Mouse (Mus musculus): ENCODE measurements around the gene Prim2. TPM values are rescaled to one million over a fixed set of nuclear protein-coding genes. Genes with fewer than 3 reads are reported as not detected.

Gene Prim2
- polyA plus RNA-seq, 1 experiment = 22.5 TPM

GRCm38 (mm10) chr1:33537948-33538347 lies 131.6 kb downstream of the Prim2 start:
- H3K4me3 ChIP-seq (ENCODE audit: insufficient read depth, poor library complexity, severe bottlenecking) = no peak overlapping the region
- H3K27me3 ChIP-seq (ENCODE audit: control insufficient read depth, insufficient read depth, insufficient read length) = no peaks in the 10 kb centered on the region
- no peaks in the 10 kb centered on the region for H3K79me3 ChIP-seq (ENCODE audit: low read depth)
- no peaks in the 10 kb centered on the region for H3K36me3 ChIP-seq (ENCODE audit: control insufficient read depth, insufficient read depth)
- H3K79me2 ChIP-seq (ENCODE audit: control insufficient read depth, insufficient read depth) = no peaks in the 10 kb centered on the region
- no peak for TF ChIP-seq USF1 (IDR thresholded peaks at IDR 0.05; ENCODE audit: low read depth)
- H3ac ChIP-seq (ENCODE audit: control insufficient read depth, insufficient read length, low read depth) = no peak overlapping the region

GRCm38 (mm10) chr1:33536272-33537004 lies 133.2 kb downstream of the Prim2 start:
- Histone ChIP-seq H3K27me3 (ENCODE audit: control insufficient read depth, insufficient read depth, insufficient read length) (no peaks in the 10 kb centered on the region), H3K79me3 (ENCODE audit: low read depth) (no peaks in the 10 kb centered on the region), H3K79me2 (ENCODE audit: control insufficient read depth, insufficient read depth) (no peaks in the 10 kb centered on the region), H3K4me3 (ENCODE audit: insufficient read depth, poor library complexity, severe bottlenecking) (no peak overlapping the region), H3ac (ENCODE audit: control insufficient read depth, insufficient read length, low read depth) (no peak overlapping the region), H3K36me3 (ENCODE audit: control insufficient read depth, insufficient read depth) (no peaks in the 10 kb centered on the region)
- TF ChIP-seq CTCF (IDR thresholded peaks at IDR 0.05; ENCODE audit: control insufficient read depth, insufficient read depth, insufficient read length) (no peak), CEBPB (IDR thresholded peaks at IDR 0.05; ENCODE audit: low read depth) (no peak), USF1 (IDR thresholded peaks at IDR 0.05; ENCODE audit: low read depth) (no peak), FOSL1 (IDR thresholded peaks at IDR 0.05; ENCODE audit: insufficient read depth, low read length, poor library complexity, severe bottlenecking) (no peak), MYOD1 (IDR thresholded peaks at IDR 0.05; ENCODE audit: control insufficient read depth, insufficient read length, low read depth) (no peak), MYOG (IDR thresholded peaks at IDR 0.05; ENCODE audit: control insufficient read depth, extremely low read depth, insufficient read length) (no peak), MAX (IDR thresholded peaks at IDR 0.05) (no peak)

- Histone ChIP-seq H3K4me3 (ENCODE audit: insufficient read depth, poor library complexity, severe bottlenecking) (no peak overlapping the region), H3ac (ENCODE audit: control insufficient read depth, insufficient read length, low read depth) (no peak overlapping the region), H3K36me3 (ENCODE audit: control insufficient read depth, insufficient read depth) (no peaks in the 10 kb centered on the region), H3K79me2 (ENCODE audit: control insufficient read depth, insufficient read depth) (no peaks in the 10 kb centered on the region), H3K79me3 (ENCODE audit: low read depth) (no peaks in the 10 kb centered on the region), H3K27me3 (ENCODE audit: control insufficient read depth, insufficient read depth, insufficient read length) (no peaks in the 10 kb centered on the region)
- TF ChIP-seq FOSL1 (IDR thresholded peaks at IDR 0.05; ENCODE audit: insufficient read depth, low read length, poor library complexity, severe bottlenecking) = no peak
- no peak for TF ChIP-seq USF1 (IDR thresholded peaks at IDR 0.05; ENCODE audit: low read depth)
- no peak for TF ChIP-seq CEBPB (IDR thresholded peaks at IDR 0.05; ENCODE audit: low read depth)
- TF ChIP-seq MYOG (IDR thresholded peaks at IDR 0.05; ENCODE audit: control insufficient read depth, extremely low read depth, insufficient read length) = no peak
- no peak for TF ChIP-seq MAX (IDR thresholded peaks at IDR 0.05)
- TF ChIP-seq MYOD1 (IDR thresholded peaks at IDR 0.05; ENCODE audit: control insufficient read depth, insufficient read length, low read depth) = no peak
- TF ChIP-seq CTCF (IDR thresholded peaks at IDR 0.05; ENCODE audit: control insufficient read depth, insufficient read depth, insufficient read length) = no peak
Measured at GRCm38 (mm10) chr1:33535140-33535686, 134.4 kb downstream of the Prim2 start.

GRCm38 (mm10) chr1:33531860-33532259 lies 137.7 kb downstream of the Prim2 start:
- TF ChIP-seq CTCF (IDR thresholded peaks at IDR 0.05; ENCODE audit: control insufficient read depth, insufficient read depth, insufficient read length) (no peak), USF1 (IDR thresholded peaks at IDR 0.05; ENCODE audit: low read depth) (no peak), MAX (IDR thresholded peaks at IDR 0.05) (no peak), MYOG (IDR thresholded peaks at IDR 0.05; ENCODE audit: control insufficient read depth, extremely low read depth, insufficient read length) (no peak)
- no peaks in the 10 kb centered on the region for H3K27me3 ChIP-seq (ENCODE audit: control insufficient read depth, insufficient read depth, insufficient read length)
- H3K79me3 ChIP-seq (ENCODE audit: low read depth) = no peaks in the 10 kb centered on the region
- no peaks in the 10 kb centered on the region for H3K36me3 ChIP-seq (ENCODE audit: control insufficient read depth, insufficient read depth)
- H3K4me3 ChIP-seq (ENCODE audit: insufficient read depth, poor library complexity, severe bottlenecking) = no peak overlapping the region
- no peaks in the 10 kb centered on the region for H3K79me2 ChIP-seq (ENCODE audit: control insufficient read depth, insufficient read depth)
- H3ac ChIP-seq (ENCODE audit: control insufficient read depth, insufficient read length, low read depth) = no peak overlapping the region

- TF ChIP-seq CEBPB (IDR thresholded peaks at IDR 0.05; ENCODE audit: low read depth) (no peak), MAX (IDR thresholded peaks at IDR 0.05) (no peak), FOSL1 (IDR thresholded peaks at IDR 0.05; ENCODE audit: insufficient read depth, low read length, poor library complexity, severe bottlenecking) (no peak)
- no peaks in the 10 kb centered on the region for H3K79me2 ChIP-seq (ENCODE audit: control insufficient read depth, insufficient read depth)
- no peaks in the 10 kb centered on the region for H3K79me3 ChIP-seq (ENCODE audit: low read depth)
- H3K36me3 ChIP-seq (ENCODE audit: control insufficient read depth, insufficient read depth) = no peaks in the 10 kb centered on the region
- H3K27me3 ChIP-seq (ENCODE audit: control insufficient read depth, insufficient read depth, insufficient read length) = no peaks in the 10 kb centered on the region
- no peak overlapping the region for H3ac ChIP-seq (ENCODE audit: control insufficient read depth, insufficient read length, low read depth)
- no peak overlapping the region for H3K4me3 ChIP-seq (ENCODE audit: insufficient read depth, poor library complexity, severe bottlenecking)
Measured at GRCm38 (mm10) chr1:33531097-33531856, 138.3 kb downstream of the Prim2 start.

- Histone ChIP-seq H3K79me3 (ENCODE audit: low read depth) (no peaks in the 10 kb centered on the region), H3K27me3 (ENCODE audit: control insufficient read depth, insufficient read depth, insufficient read length) (no peaks in the 10 kb centered on the region), H3K4me3 (ENCODE audit: insufficient read depth, poor library complexity, severe bottlenecking) (no peak overlapping the region), H3K79me2 (ENCODE audit: control insufficient read depth, insufficient read depth) (no peaks in the 10 kb centered on the region), H3K36me3 (ENCODE audit: control insufficient read depth, insufficient read depth) (no peaks in the 10 kb centered on the region), H3ac (ENCODE audit: control insufficient read depth, insufficient read length, low read depth) (no peak overlapping the region)
- TF ChIP-seq MAX (IDR thresholded peaks at IDR 0.05) (no peak), MYOD1 (IDR thresholded peaks at IDR 0.05; ENCODE audit: control insufficient read depth, insufficient read length, low read depth) (no peak), CEBPB (IDR thresholded peaks at IDR 0.05; ENCODE audit: low read depth) (no peak), CTCF (IDR thresholded peaks at IDR 0.05; ENCODE audit: control insufficient read depth, insufficient read depth, insufficient read length) (no peak), MYOG (IDR thresholded peaks at IDR 0.05; ENCODE audit: control insufficient read depth, extremely low read depth, insufficient read length) (no peak)
Measured at GRCm38 (mm10) chr1:33530491-33530890, 139.1 kb downstream of the Prim2 start.

Measured in C2C12 (cell line).